Mouse (Mus musculus) liver, embryonic 14.5 days (tissue): ENCODE measurements at regions not wholly inside any gene's neighbourhood (a gene's known extent, or its start where the extent isn't known, plus 50 kb on each side); places are given as distances from the start of the nearest gene placed in this dataset.

Experiments used
- CTCF ChIP-seq: IDR thresholded peaks from 2 replicates; pipeline ENCODE4 v1.5.1; 2016; ENCODE audit warnings: antibody characterized with exemption, low read depth, control low read depth
- EP300 ChIP-seq: IDR thresholded peaks from 2 replicates; pipeline ENCODE4 v1.6.1; 2016; ENCODE audit warnings: antibody characterized with exemption, low read depth

- TF ChIP-seq CTCF: no peak
- no peak for TF ChIP-seq EP300
Measured at GRCm38 (mm10) chr1:13860469-13860868, 2232.7 kb downstream of the 4930444P10Rik start.
